Mouse (Mus musculus) megakaryocyte, embryonic 14.5 days (primary cell): ENCODE data around the gene Rad23b. TPM values are rescaled to one million over a fixed set of nuclear protein-coding genes. Genes with fewer than 3 reads are reported as not detected.

Source experiments
- H3K27me3 ChIP-seq: replicated peaks from 2 replicates; pipeline ENCODE3; 2012; ENCODE audit warnings: inconsistent platforms
- H3K36me3 ChIP-seq: replicated peaks from 2 replicates; pipeline ENCODE3; 2012; ENCODE audit warnings: low read length, inconsistent platforms, mixed read lengths
- H3K4me1 ChIP-seq: 2 replicates; pipeline ENCODE4 v1.6.1; 2012; ENCODE audit warnings: inconsistent platforms
- H3K4me3 ChIP-seq: replicated peaks from 2 replicates; pipeline ENCODE3; 2012; ENCODE audit warnings: moderate library complexity, mild to moderate bottlenecking, inconsistent platforms
- H3K9me3 ChIP-seq: 2 replicates; pipeline ENCODE4 v1.6.1; 2012; ENCODE audit warnings: inconsistent platforms
- FLI1 ChIP-seq: IDR thresholded peaks from 2 replicates; pipeline ENCODE4 v1.6.1; 2012; ENCODE audit warnings: low read length, inconsistent platforms, mixed read lengths
- GATA1 ChIP-seq: IDR thresholded peaks from 3 replicates; pipeline ENCODE4 v1.6.1; 2012; ENCODE audit warnings: mixed read lengths, low read length, inconsistent platforms, borderline replicate concordance
- polyA plus RNA-seq: library from polyadenylated mRNA; stranded (reverse); fragments of >175 nt; gene quantifications from 2 replicates; pipeline ENCODE4 v1.2.3, GENCODE M21; 2012; ENCODE audit warnings: low replicate concordance; ENCODE audit not compliant: insufficient read depth

Rad23b gene
- polyA plus RNA-seq, 1 experiment = 243 TPM

GRCm38 (mm10) chr4:55426250-55426649, 76.4 kb downstream of the Rad23b start:
- peaks cover 5% of the 10 kb centered on the region for H3K27me3 ChIP-seq
- H3K9me3 ChIP-seq = no peaks in the 10 kb centered on the region
- TF ChIP-seq GATA1 (no peak), FLI1 (no peak)
- no peak overlapping the region for H3K4me3 ChIP-seq
- no peaks in the 10 kb centered on the region for H3K36me3 ChIP-seq
- H3K4me1 ChIP-seq = 0 out of 2 replicates have a peak, but pooled peaks cover 3% of the 10 kb centered on the region

Other genes starting within 250 kb of the Rad23b start
- gene Klf4, start 182.4 kb downstream of the Rad23b start, polyA plus RNA-seq = 3.0 and 5.1 TPM in 2 replicates